Mouse (Mus musculus): ENCODE measurements around the gene Rin2.
"Not testable (repeated sequence)": the region's sequence is repeated elsewhere in the genome, so short reads cannot be mapped to it uniquely, and the experiment has no call there.

The Rin2 gene

GRCm38 (mm10) chr2:145884913-145885785, 210.1 kb downstream of the Rin2 start:
- in situ Hi-C loops (cut with MboI; ENCODE audit: low sequenced_read_pairs): no loop called here

GRCm38 (mm10) chr2:145887937-145888765, 213.1 kb downstream of the Rin2 start:
- in situ Hi-C loops (cut with MboI; ENCODE audit: low sequenced_read_pairs): no loop called here

GRCm38 (mm10) chr2:145888766-145889480, 213.9 kb downstream of the Rin2 start:
- in situ Hi-C loops (cut with MboI; ENCODE audit: low sequenced_read_pairs): no loop called here

- in situ Hi-C loops (cut with MboI; ENCODE audit: low sequenced_read_pairs): no loop called here
These were observed 215.6 kb downstream of the Rin2 start for GRCm38 (mm10) chr2:145890571-145890970.

- in situ Hi-C loops (cut with MboI; ENCODE audit: low sequenced_read_pairs): no loop called here
These were observed 218.7 kb downstream of the Rin2 start for GRCm38 (mm10) chr2:145893756-145894155.

- in situ Hi-C loops (cut with MboI; ENCODE audit: low sequenced_read_pairs): no loop called here
These were observed 223.1 kb downstream of the Rin2 start for GRCm38 (mm10) chr2:145898106-145898505.

- in situ Hi-C loops (cut with MboI; ENCODE audit: low sequenced_read_pairs): not testable (repeated sequence)
These were observed 225.3 kb downstream of the Rin2 start for GRCm38 (mm10) chr2:145900318-145900717.

- in situ Hi-C loops (cut with MboI; ENCODE audit: low sequenced_read_pairs): no loop called here
These were observed 226.8 kb downstream of the Rin2 start, which contains the start of gene Naa20 for GRCm38 (mm10) chr2:145901861-145902260. TSS of gene Naa20 (plus strand) at chr2:145902099.

GRCm38 (mm10) chr2:145903061-145903901, 228.3 kb downstream of the Rin2 start:
- in situ Hi-C loops (cut with MboI; ENCODE audit: low sequenced_read_pairs): no loop called here

- in situ Hi-C loops (cut with MboI; ENCODE audit: low sequenced_read_pairs): no loop called here
These were observed 229.1 kb downstream of the Rin2 start for GRCm38 (mm10) chr2:145903983-145904616.

- in situ Hi-C loops (cut with MboI; ENCODE audit: low sequenced_read_pairs): no loop called here
These were observed 230.1 kb downstream of the Rin2 start for GRCm38 (mm10) chr2:145905156-145905555.

GRCm38 (mm10) chr2:145905884-145906283, 230.9 kb downstream of the Rin2 start:
- in situ Hi-C loops (cut with MboI; ENCODE audit: low sequenced_read_pairs): not testable (repeated sequence)

- in situ Hi-C loops (cut with MboI; ENCODE audit: low sequenced_read_pairs): no loop called here
These were observed 246.1 kb downstream of the Rin2 start for GRCm38 (mm10) chr2:145920941-145921650.

GRCm38 (mm10) chr2:145934339-145935231, 259.6 kb downstream of the Rin2 start, which contains the start of the genes Cfap61 and Crnkl1:
TSS of gene Cfap61 (plus strand) at chr2:145934784.
TSS of gene Crnkl1 (minus strand) at chr2:145935014.
- in situ Hi-C loops (cut with MboI; ENCODE audit: low sequenced_read_pairs): no loop called here

- in situ Hi-C loops (cut with MboI; ENCODE audit: low sequenced_read_pairs): no loop called here
These were observed 262.0 kb downstream of the Rin2 start for GRCm38 (mm10) chr2:145936975-145937374.

Measured in CH12F3 (cell line).